Mouse (Mus musculus) stomach, postnatal 0 days (tissue): ENCODE measurements at regions not wholly inside any gene's neighbourhood (a gene's known extent, or its start where the extent isn't known, plus 50 kb on each side); places are given as distances from the start of the nearest gene placed in this dataset.

ENCODE experiments used
- CTCF ChIP-seq: IDR thresholded peaks from 2 replicates; pipeline ENCODE4 v1.5.1; 2016; ENCODE audit warnings: antibody characterized with exemption, low read depth, mild to moderate bottlenecking, moderate library complexity
- EP300 ChIP-seq: optimal IDR thresholded peaks from 2 replicates; pipeline ENCODE3; 2016; ENCODE audit warnings: antibody characterized with exemption

DNA sequence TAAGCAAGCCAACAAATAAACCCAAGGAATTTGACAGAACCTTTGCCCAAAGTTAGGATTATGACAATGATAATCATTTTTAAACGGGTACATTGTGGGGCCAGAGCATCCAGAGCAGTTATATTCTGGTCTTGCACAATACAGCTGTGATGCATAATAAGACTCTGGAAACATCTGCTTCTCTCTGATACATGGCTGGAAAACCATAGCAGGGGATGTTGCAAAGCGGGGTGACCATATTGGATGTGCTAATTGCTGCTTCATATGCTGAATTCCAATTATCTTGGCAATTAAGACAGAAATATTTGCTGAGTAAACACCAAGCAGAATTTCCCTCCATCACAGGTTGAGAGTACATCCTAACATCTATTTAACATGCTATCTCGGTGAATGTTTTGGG lies 70.5 kb upstream of the Csl start:
- no peak for TF ChIP-seq CTCF
- TF ChIP-seq EP300, result no peak
